9 mouse cellular contexts compared by ENCODE assay signal in genomic region chr3:95141952-95142616, GRCm38 (mm10). TPM values are rescaled to one million over a fixed set of nuclear protein-coding genes. Genes with fewer than 3 reads are reported as not detected.
A peak's percentile ranks its signal among the peaks of the same experiment; 100 is the strongest.
DNase-seq lines count a peak whose midpoint lies in the region; ATAC-seq and TF ChIP-seq lines count a peak whose summit lies in the region.
"Had no signal": no experiment of that assay in that cellular context is flagged by ENCODE, and none has a peak within 500 bp of the region (broad histone marks: within the 10 kb centered on the region; RNA-seq: fewer than 3 reads in every experiment).

Gene Tnfaip8l2 (minus strand): TSS chr3:95142360.

- TF ChIP-seq EP300 in heart, postnatal 0 days (IDR thresholded peaks at IDR 0.05; ENCODE audit: low read depth), result no peak

- H3K9ac ChIP-seq in heart, postnatal 0 days (replicated peaks; ENCODE audit: low read depth, low read length), result no peak within 1 kb of the TSS

- H3K4me3 ChIP-seq in heart, postnatal 0 days (ENCODE audit: low read depth, low read length), result no peak within 1 kb of the TSS; the same call in 1 of the 2 replicates
- H3K4me3 ChIP-seq in heart, embryonic 10.5 days, result no peak within 1 kb of the TSS
- peak within 1 kb of the TSS; percentile 15; the same call in 1 of the 2 replicates for H3K4me3 ChIP-seq in cortical plate, adult 2 months (ENCODE audit: insufficient read depth, low read length)
- H3K4me3 ChIP-seq in lung, adult 2 months (replicated peaks; ENCODE audit: extremely low read depth, low read depth, low read length), result peak within 1 kb of the TSS; percentile 51

- 0 out of 2 replicates have a peak, but pooled peaks have one; percentile 22 for ATAC-seq in heart, postnatal 0 days (ENCODE audit: insufficient read depth, low read depth)

- H3K9me3 ChIP-seq in heart, postnatal 0 days (replicated peaks; ENCODE audit: control insufficient read depth, low read length), result no peaks in the 10 kb centered on the region
- H3K9me3 ChIP-seq in heart, embryonic 10.5 days, result no peaks in the 10 kb centered on the region
- H3K9me3 ChIP-seq: G1E had no signal

- 76% methylated on average over 10 of the region's 10 CpGs for WGBS in heart, postnatal 0 days
- 80% methylated on average over 10 of the region's 10 CpGs for WGBS in heart, embryonic 10.5 days
- WGBS in lung, adult 2 months, result 67% methylated on average over 10 of the region's 10 CpGs

- H3K36me3 ChIP-seq in heart, postnatal 0 days (replicated peaks; ENCODE audit: control insufficient read depth, insufficient read depth, low read length), result no peaks in the 10 kb centered on the region
- H3K36me3 ChIP-seq in heart, embryonic 10.5 days, result peaks cover 16% of the 10 kb centered on the region

- TF ChIP-seq POLR2A in cortical plate, adult 2 months (IDR thresholded peaks at IDR 0.05; ENCODE audit: extremely low read depth, insufficient read depth, low read length), result no peak
- peak; percentile 39; the same call in 1 of the 2 replicates for TF ChIP-seq POLR2A in lung, adult 2 months (IDR thresholded peaks at IDR 0.05; ENCODE audit: borderline replicate concordance, extremely low read depth, low read depth, low read length)

- H3K27ac ChIP-seq in heart, postnatal 0 days (ENCODE audit: low read depth), result peak within 1 kb of the TSS; percentile 48; the same call in 1 of the 2 replicates
- H3K27ac ChIP-seq in heart, embryonic 10.5 days, result no peak within 1 kb of the TSS
- H3K27ac ChIP-seq in cortical plate, adult 2 months (ENCODE audit: insufficient read depth, low read length), result no peak within 1 kb of the TSS

- no peak for DNase-seq in heart, postnatal 0 days (ENCODE audit: low spot score)
- DNase-seq in heart, embryonic 10.5 days (ENCODE audit: low spot score), result no peak
- DNase-seq in lung, adult 2 months, result no peak
- DNase-seq in spleen, postnatal 36 days (ENCODE audit: low spot score in 2 of 2), result peak; percentile 84 to 88
- DNase-seq in left cerebral cortex, adult 8-10 months (ENCODE audit: low spot score in 2 of 2), result no peak
- DNase-seq in cerebellum, adult 11 months, result no peak
- DNase-seq in cerebellum, postnatal 25 days, result no peak

- peak within 1 kb of the TSS; percentile 31; the same call in 1 of the 2 replicates for H3K4me2 ChIP-seq in heart, postnatal 0 days (ENCODE audit: low read depth, low read length)

- H3K4me1 ChIP-seq in heart, postnatal 0 days (ENCODE audit: control insufficient read depth, insufficient read depth), result no peaks in the 10 kb centered on the region
- H3K4me1 ChIP-seq in heart, embryonic 10.5 days, result peaks cover 10% of the 10 kb centered on the region
- no peaks in the 10 kb centered on the region for H3K4me1 ChIP-seq in cortical plate, adult 2 months (ENCODE audit: control insufficient read depth, insufficient read depth, low read length)
- H3K4me1 ChIP-seq in lung, adult 2 months (ENCODE audit: control insufficient read depth, insufficient read depth, low read length), result peaks cover 4% of the 10 kb centered on the region

- H3K27me3 ChIP-seq in heart, postnatal 0 days (ENCODE audit: control insufficient read depth, insufficient read depth, low read length), result no peaks in the 10 kb centered on the region
- no peaks in the 10 kb centered on the region for H3K27me3 ChIP-seq in heart, embryonic 10.5 days (ENCODE audit: insufficient read depth, poor library complexity, severe bottlenecking)

- no peak for TF ChIP-seq CTCF in heart, postnatal 0 days (IDR thresholded peaks at IDR 0.05; ENCODE audit: low read depth)
- TF ChIP-seq CTCF in cortical plate, adult 2 months (IDR thresholded peaks at IDR 0.05; ENCODE audit: extremely low read depth, insufficient read depth, low read length), result no peak
- TF ChIP-seq CTCF in lung, adult 2 months (IDR thresholded peaks at IDR 0.05; ENCODE audit: insufficient read depth, low read length), result no peak

RNA-seq across cellular contexts. Expression of gene Tnfaip8l2, which starts in this region (rescaled TPM):
- total RNA-seq in heart, postnatal 0 days (2014; rRNA removed; ENCODE audit: low replicate concordance), result 0.27 and 5.4 TPM in 2 replicates
- 2.7 and 2.8 TPM in 2 replicates for polyA plus RNA-seq in heart, postnatal 0 days (2015; fragmentation: Nextera tagmentation; extraction: Ambion mirVana)
- 0.21 and 1.2 TPM in 2 replicates for polyA plus RNA-seq in heart, embryonic 10.5 days (2016; fragmentation: Nextera tagmentation; extraction: Ambion mirVana)
- polyA plus RNA-seq in cortical plate, adult 2 months (2012; rRNA removed), result 5.1 and 5.2 TPM in 2 replicates
- polyA plus RNA-seq in lung, adult 2 months (2012; rRNA removed), result 24.6 and 26.4 TPM in 2 replicates
- total RNA-seq in left cerebral cortex, adult 8-10 months (2022), result 1 to 10 TPM; 2.3 to 6.7 (median 4.3) TPM
- polyA plus RNA-seq: G1E had no signal

Comparison
In these comparisons a context has a peak if more than half of its experiments do, and no peak if none do; other contexts are left out.
1. DNase-seq: peak in spleen, postnatal 36 days (2 of 2); none in heart, postnatal 0 days (single experiment), heart, embryonic 10.5 days (single experiment), lung, adult 2 months (single experiment), left cerebral cortex, adult 8-10 months (0 of 2), cerebellum, adult 11 months (single experiment) and cerebellum, postnatal 25 days (0 of 2).
2. H3K4me3 ChIP-seq: peak in cortical plate, adult 2 months (single experiment) and lung, adult 2 months (single experiment); none in heart, postnatal 0 days (single experiment) and heart, embryonic 10.5 days (single experiment).